Mouse (Mus musculus): ENCODE measurements around the gene Gnl2. TPM values are rescaled to one million over a fixed set of nuclear protein-coding genes. Genes with fewer than 3 reads are reported as not detected.

Gnl2 gene
- polyA plus RNA-seq, 1 experiment, result not detected

- Histone ChIP-seq H3K4me1 (ENCODE audit: control insufficient read depth, insufficient read depth, low read length) (peaks cover 19% of the 10 kb centered on the region), H3K27ac (ENCODE audit: insufficient read depth, low read depth, low read length) (no peak overlapping the region), H3K4me3 (ENCODE audit: insufficient read depth, low read depth, low read length) (no peak overlapping the region)
- WGBS, result 22% methylated on average over 9 of the region's 9 CpGs
- TF ChIP-seq CTCF (IDR thresholded peaks at IDR 0.05; ENCODE audit: insufficient read depth, low read depth, low read length) (no peak), POLR2A (IDR thresholded peaks at IDR 0.05; ENCODE audit: insufficient read depth, low read depth, low read length) (no peak)
Measured at GRCm38 (mm10) chr4:124983893-124984526, 32.4 kb upstream of the Gnl2 start.

GRCm38 (mm10) chr4:124984871-124985670 is 31.3 kb upstream of the Gnl2 start:
- H3K4me1 ChIP-seq (ENCODE audit: control insufficient read depth, insufficient read depth, low read length), result peaks cover 24% of the 10 kb centered on the region
- TF ChIP-seq CTCF (IDR thresholded peaks at IDR 0.05; ENCODE audit: insufficient read depth, low read depth, low read length) (no peak), POLR2A (IDR thresholded peaks at IDR 0.05; ENCODE audit: insufficient read depth, low read depth, low read length) (no peak)
- H3K4me3 ChIP-seq (ENCODE audit: insufficient read depth, low read depth, low read length), result no peak overlapping the region
- no peak overlapping the region for H3K27ac ChIP-seq (ENCODE audit: insufficient read depth, low read depth, low read length)
- 16% methylated on average over 18 of the region's 18 CpGs for WGBS

GRCm38 (mm10) chr4:124985671-124986602 is 30.4 kb upstream of the Gnl2 start, which contains the start of gene Rspo1:
TSS of gene Rspo1 (plus strand) at chr4:124986430.
- peak within 1 kb of the TSS; percentile 21 for H3K4me3 ChIP-seq (ENCODE audit: insufficient read depth, low read depth, low read length)
- 3% methylated on average over 62 of the region's 62 CpGs for WGBS
- H3K27ac ChIP-seq (ENCODE audit: insufficient read depth, low read depth, low read length), result no peak within 1 kb of the TSS
- peaks cover 27% of the 10 kb centered on the region for H3K4me1 ChIP-seq (ENCODE audit: control insufficient read depth, insufficient read depth, low read length)
- TF ChIP-seq POLR2A (IDR thresholded peaks at IDR 0.05; ENCODE audit: insufficient read depth, low read depth, low read length), result no peak
- no peak for TF ChIP-seq CTCF (IDR thresholded peaks at IDR 0.05; ENCODE audit: insufficient read depth, low read depth, low read length)

GRCm38 (mm10) chr4:124986739-124987710 is 29.4 kb upstream of the Gnl2 start:
- WGBS, result 3% methylated on average over 51 of the region's 51 CpGs
- Histone ChIP-seq H3K27ac (ENCODE audit: insufficient read depth, low read depth, low read length) (no peak overlapping the region), H3K4me1 (ENCODE audit: control insufficient read depth, insufficient read depth, low read length) (peaks cover 27% of the 10 kb centered on the region), H3K4me3 (ENCODE audit: insufficient read depth, low read depth, low read length) (peak overlapping the region; percentile 21)
- TF ChIP-seq CTCF (IDR thresholded peaks at IDR 0.05; ENCODE audit: insufficient read depth, low read depth, low read length) (no peak), POLR2A (IDR thresholded peaks at IDR 0.05; ENCODE audit: insufficient read depth, low read depth, low read length) (no peak)

GRCm38 (mm10) chr4:124987711-124988097 is 28.7 kb upstream of the Gnl2 start:
- H3K4me1 ChIP-seq (ENCODE audit: control insufficient read depth, insufficient read depth, low read length), result peaks cover 27% of the 10 kb centered on the region
- no peak overlapping the region for H3K4me3 ChIP-seq (ENCODE audit: insufficient read depth, low read depth, low read length)
- TF ChIP-seq POLR2A (IDR thresholded peaks at IDR 0.05; ENCODE audit: insufficient read depth, low read depth, low read length) (no peak), CTCF (IDR thresholded peaks at IDR 0.05; ENCODE audit: insufficient read depth, low read depth, low read length) (no peak)
- WGBS, result 25% methylated on average over 10 of the region's 10 CpGs
- H3K27ac ChIP-seq (ENCODE audit: insufficient read depth, low read depth, low read length), result no peak overlapping the region

GRCm38 (mm10) chr4:124988382-124988781 is 28.0 kb upstream of the Gnl2 start:
- H3K4me3 ChIP-seq (ENCODE audit: insufficient read depth, low read depth, low read length), result no peak overlapping the region
- WGBS, result 29% methylated on average over 9 of the region's 9 CpGs
- peaks cover 27% of the 10 kb centered on the region for H3K4me1 ChIP-seq (ENCODE audit: control insufficient read depth, insufficient read depth, low read length)
- TF ChIP-seq POLR2A (IDR thresholded peaks at IDR 0.05; ENCODE audit: insufficient read depth, low read depth, low read length), result no peak
- TF ChIP-seq CTCF (IDR thresholded peaks at IDR 0.05; ENCODE audit: insufficient read depth, low read depth, low read length), result no peak
- no peak overlapping the region for H3K27ac ChIP-seq (ENCODE audit: insufficient read depth, low read depth, low read length)

- no peak for TF ChIP-seq CTCF (IDR thresholded peaks at IDR 0.05; ENCODE audit: insufficient read depth, low read depth, low read length)
- no peak for TF ChIP-seq POLR2A (IDR thresholded peaks at IDR 0.05; ENCODE audit: insufficient read depth, low read depth, low read length)
- Histone ChIP-seq H3K4me1 (ENCODE audit: control insufficient read depth, insufficient read depth, low read length) (peaks cover 27% of the 10 kb centered on the region), H3K4me3 (ENCODE audit: insufficient read depth, low read depth, low read length) (no peak overlapping the region), H3K27ac (ENCODE audit: insufficient read depth, low read depth, low read length) (no peak overlapping the region)
- 17% methylated on average over 20 of the region's 20 CpGs for WGBS
Measured at GRCm38 (mm10) chr4:124989787-124990253, 26.6 kb upstream of the Gnl2 start.

- TF ChIP-seq POLR2A (IDR thresholded peaks at IDR 0.05; ENCODE audit: insufficient read depth, low read depth, low read length), result no peak
- no peak for TF ChIP-seq CTCF (IDR thresholded peaks at IDR 0.05; ENCODE audit: insufficient read depth, low read depth, low read length)
- Histone ChIP-seq H3K4me3 (ENCODE audit: insufficient read depth, low read depth, low read length) (no peak overlapping the region), H3K27ac (ENCODE audit: insufficient read depth, low read depth, low read length) (no peak overlapping the region), H3K4me1 (ENCODE audit: control insufficient read depth, insufficient read depth, low read length) (peaks cover 27% of the 10 kb centered on the region)
- WGBS, result 22% methylated on average over 7 of the region's 7 CpGs
Measured at GRCm38 (mm10) chr4:124990325-124990724, 26.1 kb upstream of the Gnl2 start.
